Mouse (Mus musculus): ENCODE measurements around the gene Olfr656.

DNA sequence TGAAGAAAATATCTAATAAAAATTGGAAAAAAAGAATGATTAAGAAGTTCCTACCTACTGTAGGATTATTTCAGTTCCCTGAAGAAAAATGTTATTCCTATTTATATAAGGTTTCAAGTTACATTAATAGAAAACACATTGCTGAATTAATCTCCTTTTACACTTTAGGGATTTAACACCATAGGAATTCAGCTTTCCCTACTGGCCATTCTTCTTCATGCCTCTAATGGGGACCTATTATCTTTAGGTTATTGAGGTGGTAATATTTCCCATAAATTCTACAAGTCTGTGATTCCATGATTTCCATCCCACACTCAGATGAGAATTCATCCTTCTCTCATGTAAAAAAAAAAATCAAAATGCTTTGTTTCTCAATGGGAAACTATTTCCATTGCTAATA lies 10.7 kb downstream of the Olfr656 start, which contains the start of gene Olfr657:
- no peak for TF ChIP-seq POLR2A (IDR thresholded peaks at IDR 0.05; ENCODE audit: extremely low read depth, insufficient read depth, low read length)
- no peak for TF ChIP-seq CTCF (IDR thresholded peaks at IDR 0.05; ENCODE audit: low read depth, low read length)

All from liver, adult 2 months (tissue).